Mouse (Mus musculus): ENCODE data around the gene Fbxl14.

DNA sequence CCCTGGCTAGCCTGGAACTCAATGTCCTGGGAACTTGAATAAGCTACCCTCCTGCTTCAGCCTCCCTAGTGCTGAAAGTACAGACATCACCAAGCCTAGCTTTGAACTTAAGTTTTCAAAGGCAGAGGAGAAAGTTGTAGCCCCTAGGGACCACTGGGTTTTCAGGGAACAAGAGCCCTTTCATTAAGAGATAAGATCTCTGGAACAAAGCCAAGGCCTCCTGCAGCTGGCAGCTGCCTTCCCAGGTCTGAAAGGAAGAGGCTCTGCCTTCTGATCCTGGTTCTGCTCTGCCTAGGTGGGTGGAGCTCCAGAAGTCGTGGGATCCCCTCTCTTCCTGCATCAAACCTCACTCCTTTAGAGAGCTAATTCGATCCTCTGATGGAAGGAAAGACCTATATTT is 6.0 kb downstream of the Fbxl14 start:
- TF ChIP-seq CTCF (conservative IDR thresholded peaks at IDR 0.05; ENCODE audit: insufficient read depth, insufficient read length, low read depth, low read length) (no peak), POLR2A (IDR thresholded peaks at IDR 0.05; ENCODE audit: low read depth, low read length) (no peak)
